Mouse (Mus musculus): ENCODE results near the gene Lrrc9. TPM values are rescaled to one million over a fixed set of nuclear protein-coding genes. Genes with fewer than 3 reads are reported as not detected.

Gene Lrrc9
- total RNA-seq, 1 experiment from 2014 or later = 9.6 TPM

Small RNA genes lying within 50 kb of the gene (microRNA-seq; reads per million reads assigned to microRNA genes)
- 0 reads per million in 2 experiments for gene Gm44392

Other genes with a start within 250 kb of the Lrrc9 start
- 14.0 and 19.9 TPM in 2 replicates for gene Rtn1, start 32.8 kb upstream of the Lrrc9 start, total RNA-seq (2021)
- 7.5 and 8.7 TPM in 2 replicates for gene Pcnx4, start 94.5 kb downstream of the Lrrc9 start, total RNA-seq (2021)
- gene Gm4756, start 207.8 kb downstream of the Lrrc9 start, total RNA-seq (2021) = not detected in 2 replicates
- 267 and 299 TPM in 2 replicates for gene Dhrs7, start 223.0 kb downstream of the Lrrc9 start, total RNA-seq (2021)

Data from adrenal gland, postnatal 25 days (tissue).